Mouse (Mus musculus) neural tube, embryonic 14.5 days (tissue): ENCODE data around the gene Csdc2. TPM values are rescaled to one million over a fixed set of nuclear protein-coding genes. Genes with fewer than 3 reads are reported as not detected.
A peak's percentile ranks its signal among the peaks of the same experiment; 100 is the strongest.
"Not testable (repeated sequence)": the region's sequence is repeated elsewhere in the genome, so short reads cannot be mapped to it uniquely, and the experiment has no call there.

ENCODE experiments used
- ATAC-seq: fragments of 200-750 bp; cut with Nextera tagmentation; 2 replicates; pipeline ENCODE4 v1.8.0; 2017; ENCODE audit warnings: low read depth, mild to moderate bottlenecking, moderate TSS enrichment, moderate library complexity
- H3K27ac ChIP-seq: fragments of 300-500 bp; sonication (generic); 2 replicates; pipeline ENCODE4 v1.5.1; 2014; ENCODE audit warnings: low read depth, mild to moderate bottlenecking, control low read depth, low read length, moderate library complexity, mixed read lengths
- H3K27me3 ChIP-seq: fragments of 300-500 bp; sonication (generic); 2 replicates; pipeline ENCODE4 v1.6.1; 2014; ENCODE audit warnings: low read length; ENCODE audit not compliant: control insufficient read depth, insufficient read depth
- H3K36me3 ChIP-seq: fragments of 300-500 bp; sonication (generic); 2 replicates; pipeline ENCODE4 v1.6.1; 2014; ENCODE audit warnings: low read length, mixed read lengths; ENCODE audit not compliant: control insufficient read depth, insufficient read depth
- H3K4me1 ChIP-seq: fragments of 300-500 bp; sonication (generic); 2 replicates; pipeline ENCODE4 v1.6.1; 2014; ENCODE audit warnings: low read length; ENCODE audit not compliant: control insufficient read depth, insufficient read depth
- H3K4me2 ChIP-seq: fragments of 300-500 bp; sonication (generic); 2 replicates; pipeline ENCODE4 v1.6.1; 2014; ENCODE audit warnings: mild to moderate bottlenecking, low read depth, low read length, control low read depth
- H3K4me3 ChIP-seq: fragments of 300-500 bp; sonication (generic); 2 replicates; pipeline ENCODE4 v1.5.1; 2014; ENCODE audit warnings: low read depth, low read length, control low read depth, mixed read lengths
- H3K9ac ChIP-seq: fragments of 300-500 bp; sonication (generic); replicated peaks from 2 replicates; pipeline ENCODE4 v1.6.1; 2014; ENCODE audit warnings: low read depth, mild to moderate bottlenecking, control low read depth, low read length, mixed read lengths
- H3K9me3 ChIP-seq: fragments of 300-500 bp; sonication (generic); 2 replicates; pipeline ENCODE4 v1.6.1; 2016; ENCODE audit warnings: low read length; ENCODE audit not compliant: control insufficient read depth
- WGBS: fragments of 180-500 bp; shearing (Covaris S2); extraction: QIAGEN DNeasy Blood & Tissue Kit; methylation state at CpG from one replicate; pipeline ENCODE4 v1.1.7; 2014; 5-methylcytosine and 5-hydroxymethylcytosine counted together
- polyA plus RNA-seq: library from polyadenylated mRNA; unstranded; fragments of >200 nt; fragmentation: Nextera tagmentation; extraction: Ambion mirVana; gene quantifications from 2 replicates; pipeline ENCODE4 v1.2.1, GENCODE M21; 2014

Gene Csdc2
- polyA plus RNA-seq, 1 experiment from 2014 or later: 208 TPM

DNA sequence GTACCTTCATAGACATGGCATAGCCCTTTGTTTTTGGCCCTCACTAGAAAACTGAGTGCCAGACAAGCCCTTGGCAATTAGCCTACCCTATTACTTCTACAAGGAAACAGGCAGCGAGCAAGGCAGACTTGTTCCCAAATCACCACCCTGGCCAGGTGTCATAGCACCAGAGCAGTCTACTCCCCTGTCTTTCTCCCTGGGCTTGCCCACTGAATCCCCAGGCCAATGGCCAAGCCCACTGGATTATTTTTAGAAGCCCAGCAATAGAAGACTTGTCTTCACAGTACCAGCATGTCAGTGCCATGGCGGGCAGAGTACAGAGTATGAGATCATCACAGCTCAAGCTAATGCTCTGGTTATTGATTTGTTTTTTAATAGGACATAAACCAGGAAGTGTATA, 37.8 kb upstream of the Csdc2 start:
- H3K27ac ChIP-seq: no peak overlapping the region
- no peak overlapping the region for H3K4me2 ChIP-seq
- H3K27me3 ChIP-seq: no peaks in the 10 kb centered on the region
- H3K4me1 ChIP-seq: no peaks in the 10 kb centered on the region
- H3K36me3 ChIP-seq: peaks cover 33% of the 10 kb centered on the region
- H3K9ac ChIP-seq: no peak overlapping the region
- 96% methylated on average over 2 of the region's 2 CpGs for WGBS
- no peak overlapping the region for H3K4me3 ChIP-seq
- H3K9me3 ChIP-seq: no peaks in the 10 kb centered on the region
- ATAC-seq: no peak

DNA sequence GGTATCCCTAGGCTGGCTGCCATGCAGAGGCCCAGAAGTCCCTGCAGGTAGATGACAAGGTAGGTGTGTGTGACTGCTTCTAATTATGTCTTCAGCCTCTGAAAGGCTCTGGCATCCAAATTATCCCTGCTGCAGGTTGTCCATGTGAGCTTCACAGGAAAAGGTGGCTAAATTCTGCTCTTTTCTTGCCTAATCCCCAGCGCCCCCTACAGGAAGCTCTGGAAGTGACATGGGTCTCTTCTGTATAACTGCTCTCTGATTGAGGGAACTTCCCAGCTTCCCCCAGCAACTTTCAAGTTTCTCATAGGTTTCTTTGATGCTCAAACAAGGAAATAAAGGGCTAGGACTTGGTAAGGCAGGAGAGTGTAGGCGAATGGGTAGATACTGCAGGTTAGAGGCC, 31.6 kb upstream of the Csdc2 start:
- Histone ChIP-seq H3K4me2 (no peak overlapping the region), H3K36me3 (peaks cover 54% of the 10 kb centered on the region), H3K9me3 (no peaks in the 10 kb centered on the region), H3K27me3 (no peaks in the 10 kb centered on the region), H3K27ac (no peak overlapping the region), H3K4me1 (no peaks in the 10 kb centered on the region), H3K9ac (no peak overlapping the region), H3K4me3 (no peak overlapping the region)
- ATAC-seq: no peak
- WGBS: 35% methylated on average over 2 of the region's 2 CpGs

DNA sequence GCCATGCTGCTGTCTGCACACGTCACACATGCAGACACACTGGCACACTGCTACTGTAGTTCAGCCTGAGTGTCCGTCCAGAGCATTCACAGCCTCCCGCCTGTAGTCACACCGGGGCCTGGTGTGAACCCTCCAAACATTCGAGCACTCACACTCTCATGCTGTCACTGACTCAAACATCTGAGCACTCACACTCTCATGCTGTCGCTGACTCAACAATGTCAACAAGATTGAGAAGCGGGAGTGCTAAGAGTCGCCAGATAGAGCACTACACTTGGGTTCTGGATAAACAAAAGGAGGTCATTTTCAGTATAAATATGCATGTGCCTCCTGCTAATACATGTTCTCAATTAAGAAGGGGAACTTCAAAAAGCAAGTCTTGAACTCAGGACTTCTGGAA, 28.6 kb upstream of the Csdc2 start:
- H3K9ac ChIP-seq: no peak overlapping the region
- no peak overlapping the region for H3K4me3 ChIP-seq
- no peaks in the 10 kb centered on the region for H3K27me3 ChIP-seq
- 94% methylated on average over 8 of the region's 8 CpGs for WGBS
- ATAC-seq: no peak
- H3K27ac ChIP-seq: no peak overlapping the region
- no peak overlapping the region for H3K4me2 ChIP-seq
- H3K4me1 ChIP-seq: no peaks in the 10 kb centered on the region
- no peaks in the 10 kb centered on the region for H3K9me3 ChIP-seq
- H3K36me3 ChIP-seq: peaks cover 68% of the 10 kb centered on the region

DNA sequence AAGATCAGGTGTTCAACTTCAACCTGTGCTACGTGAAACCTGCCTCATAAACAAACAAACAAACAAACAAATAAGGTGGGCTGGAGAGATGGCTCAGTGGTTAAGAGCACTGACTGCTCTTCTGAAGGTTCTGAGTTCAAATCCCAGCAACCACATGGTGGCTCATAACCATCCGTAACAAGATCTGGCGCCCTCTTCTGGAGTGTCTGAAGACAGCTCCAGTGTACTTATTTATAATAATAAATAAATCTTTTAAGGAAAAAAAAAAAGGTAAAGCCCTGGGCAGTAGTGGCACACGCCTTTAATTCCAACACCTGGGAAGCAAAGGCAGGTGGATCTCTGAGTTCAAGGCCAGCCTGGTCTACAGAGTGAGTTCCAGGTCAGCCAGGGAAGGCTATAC, 27.8 kb upstream of the Csdc2 start:
- H3K36me3 ChIP-seq: peaks cover 71% of the 10 kb centered on the region
- not testable (repeated sequence) for ATAC-seq, H3K27ac ChIP-seq, H3K27me3 ChIP-seq, H3K4me2 ChIP-seq, H3K4me3 ChIP-seq, H3K9ac ChIP-seq, H3K9me3 ChIP-seq, H3K4me1 ChIP-seq
- WGBS: 95% methylated on average over 4 of the region's 4 CpGs

DNA sequence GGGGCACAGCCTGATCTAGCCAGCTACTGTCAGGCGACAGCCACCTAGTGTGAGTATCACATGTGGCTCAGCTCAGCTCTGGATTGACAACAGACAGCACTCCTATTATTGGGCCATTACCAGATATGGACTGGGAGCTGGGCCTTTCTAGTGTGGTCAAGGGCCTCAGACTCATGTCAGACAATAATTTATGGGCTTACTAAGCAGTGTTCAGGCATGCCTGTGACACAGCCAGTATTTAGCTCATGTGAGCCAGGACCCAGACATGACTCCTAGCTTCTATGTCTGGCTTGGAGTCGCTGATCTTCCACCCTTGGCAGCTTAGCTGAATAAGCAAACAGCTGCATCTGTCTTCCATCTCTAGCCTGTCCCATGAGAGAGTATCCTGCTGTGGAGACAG, 24.1 kb upstream of the Csdc2 start:
- Histone ChIP-seq H3K27me3 (no peaks in the 10 kb centered on the region), H3K9me3 (no peaks in the 10 kb centered on the region), H3K27ac (no peak overlapping the region), H3K4me3 (no peak overlapping the region), H3K36me3 (peaks cover 71% of the 10 kb centered on the region), H3K9ac (no peak overlapping the region), H3K4me1 (no peaks in the 10 kb centered on the region), H3K4me2 (no peak overlapping the region)
- WGBS: 77% methylated on average over 2 of the region's 2 CpGs
- ATAC-seq: no peak

DNA sequence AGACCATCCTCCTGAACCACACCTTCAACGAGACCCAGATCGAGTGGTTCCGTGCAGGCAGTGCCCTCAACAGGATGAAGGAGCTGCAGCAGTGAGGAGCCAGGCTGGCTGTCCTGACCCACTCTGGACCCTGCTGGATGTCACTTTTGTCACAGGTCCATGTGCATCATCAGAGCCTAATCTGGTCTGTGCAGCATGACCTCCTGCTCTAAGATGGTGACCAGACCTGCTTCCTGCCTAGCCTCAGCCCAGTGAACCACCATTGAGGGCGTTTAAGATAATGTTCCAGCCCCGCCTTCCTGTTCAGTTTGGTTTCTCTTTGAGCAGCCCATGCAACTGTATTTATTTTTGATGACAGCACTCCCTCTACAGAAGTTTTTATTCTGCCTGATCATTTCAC, 21.9 kb upstream of the Csdc2 start:
- Histone ChIP-seq H3K27me3 (no peaks in the 10 kb centered on the region), H3K9me3 (no peaks in the 10 kb centered on the region), H3K36me3 (peaks cover 57% of the 10 kb centered on the region), H3K27ac (no peak overlapping the region), H3K4me2 (no peak overlapping the region), H3K4me1 (no peaks in the 10 kb centered on the region), H3K9ac (no peak overlapping the region), H3K4me3 (no peak overlapping the region)
- WGBS: 80% methylated on average over 5 of the region's 5 CpGs
- no peak for ATAC-seq

DNA sequence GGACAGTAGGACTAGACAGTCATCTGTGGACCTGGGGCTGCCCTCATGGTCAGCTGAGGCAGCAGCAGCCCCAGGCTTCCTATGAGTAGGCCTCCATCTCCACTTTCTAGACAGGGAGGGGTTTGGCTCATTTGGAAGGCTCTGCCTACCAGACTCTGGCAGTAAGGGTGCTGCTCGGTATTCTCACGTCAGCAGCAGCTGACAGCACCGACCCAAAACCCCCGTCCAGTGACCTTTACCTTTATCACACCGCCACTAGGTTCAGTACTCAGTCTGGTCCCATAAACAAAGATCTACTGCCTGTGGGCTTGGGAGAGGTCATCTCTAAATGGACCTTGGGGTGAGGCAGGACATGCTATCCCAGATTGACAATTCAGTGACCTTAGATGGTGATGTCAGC, 20.9 kb upstream of the Csdc2 start:
- no peaks in the 10 kb centered on the region for H3K27me3 ChIP-seq
- H3K27ac ChIP-seq: no peak overlapping the region
- no peak overlapping the region for H3K4me2 ChIP-seq
- H3K4me1 ChIP-seq: no peaks in the 10 kb centered on the region
- no peak overlapping the region for H3K9ac ChIP-seq
- peaks cover 47% of the 10 kb centered on the region for H3K36me3 ChIP-seq
- no peaks in the 10 kb centered on the region for H3K9me3 ChIP-seq
- 89% methylated on average over 5 of the region's 5 CpGs for WGBS
- H3K4me3 ChIP-seq: no peak overlapping the region
- no peak for ATAC-seq

DNA sequence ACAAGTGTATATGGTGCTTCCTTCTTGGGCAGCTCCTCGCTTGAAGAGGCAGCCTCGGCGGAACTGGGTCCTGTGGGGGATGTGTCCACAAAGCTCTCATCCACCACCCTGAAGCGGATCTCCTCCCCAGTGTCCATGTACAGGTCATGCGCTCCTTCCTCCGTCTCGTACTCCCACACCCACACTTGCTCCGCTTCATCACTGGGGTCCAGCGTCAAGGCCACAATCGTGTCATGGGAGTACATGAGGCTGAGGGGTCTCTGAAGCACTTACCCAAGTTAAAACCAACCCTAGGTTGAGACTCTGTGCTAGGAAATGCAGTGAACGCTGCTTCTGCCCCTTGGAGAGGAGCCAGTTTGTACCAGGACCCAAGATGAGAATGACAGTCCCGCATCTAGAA, 19.4 kb upstream of the Csdc2 start:
- ATAC-seq: no peak
- Histone ChIP-seq H3K9me3 (no peaks in the 10 kb centered on the region), H3K4me3 (no peak overlapping the region), H3K36me3 (peaks cover 42% of the 10 kb centered on the region), H3K27ac (no peak overlapping the region), H3K9ac (no peak overlapping the region), H3K4me1 (no peaks in the 10 kb centered on the region), H3K4me2 (no peak overlapping the region), H3K27me3 (no peaks in the 10 kb centered on the region)
- WGBS: 93% methylated on average over 12 of the region's 12 CpGs

DNA sequence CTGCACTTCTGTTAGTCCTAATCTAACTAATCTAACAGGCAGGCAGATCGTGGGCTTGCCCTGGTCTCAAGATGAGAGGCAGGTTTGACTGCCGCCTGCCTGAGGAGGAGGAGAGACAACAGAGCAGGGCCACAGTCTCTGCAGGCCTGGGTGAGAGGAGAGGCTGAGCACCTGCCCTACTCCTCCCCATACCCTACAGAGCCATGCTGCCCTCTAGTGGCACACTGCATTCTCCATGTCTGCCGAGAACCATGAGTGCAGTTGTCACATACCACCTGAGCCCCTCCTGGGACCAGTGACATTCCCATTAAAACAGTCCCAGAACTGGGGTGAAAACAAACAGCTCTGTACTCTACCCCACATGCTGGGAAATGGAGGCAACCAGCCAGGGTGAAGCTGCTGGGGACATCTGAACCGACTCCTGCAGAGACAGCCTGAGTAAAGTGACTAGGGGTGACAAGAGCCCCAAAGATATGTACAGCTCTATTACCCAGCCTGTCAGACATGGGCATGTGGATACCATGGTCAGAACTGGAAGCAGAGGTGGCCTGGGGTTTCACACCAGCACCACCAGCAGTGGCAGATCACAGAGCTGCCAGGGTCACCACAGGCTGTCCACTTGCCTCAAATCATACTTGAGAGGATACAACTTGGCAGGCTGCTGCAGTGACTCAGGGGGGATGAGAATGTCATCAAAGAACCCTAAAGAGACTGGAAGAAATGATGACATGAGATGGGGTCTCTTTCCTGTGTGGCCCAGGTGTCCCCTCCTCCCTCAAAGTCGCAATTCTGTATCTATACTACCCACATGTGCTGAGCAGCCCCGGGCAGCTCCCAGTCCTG, 18.7 kb upstream of the Csdc2 start:
- peak; percentile 57; the same call in 1 of the 2 replicates for ATAC-seq

More for the DNA sequence above, 18.7 kb upstream of the Csdc2 start:
- H3K36me3 ChIP-seq: peaks cover 36% of the 10 kb centered on the region
- no peak overlapping the region for H3K4me2 ChIP-seq
- H3K9me3 ChIP-seq: no peaks in the 10 kb centered on the region
- no peaks in the 10 kb centered on the region for H3K4me1 ChIP-seq
- H3K4me3 ChIP-seq: no peak overlapping the region
- no peak overlapping the region for H3K9ac ChIP-seq
- H3K27me3 ChIP-seq: no peaks in the 10 kb centered on the region
- 46% methylated on average over 5 of the region's 6 CpGs for WGBS
- H3K27ac ChIP-seq: no peak overlapping the region
